Mouse (Mus musculus): ENCODE measurements around the gene Krtap27-1. TPM values are rescaled to one million over a fixed set of nuclear protein-coding genes. Genes with fewer than 3 reads are reported as not detected.

Gene Krtap27-1
- not detected in 2 replicates for polyA plus RNA-seq (2012; rRNA removed; ENCODE audit: low replicate concordance)

GRCm38 (mm10) chr16:88671571-88671970, at the start of gene Krtap27-1:
Gene Krtap27-1, minus strand, starts transcription at chr16:88671671.

GRCm38 (mm10) chr16:88707496-88708012, 36.1 kb upstream of the Krtap27-1 start, which contains the start of gene 2310061N02Rik:
Gene 2310061N02Rik, minus strand, starts transcription at chr16:88707962.

GRCm38 (mm10) chr16:88647358-88647846, 24.1 kb downstream of the Krtap27-1 start, which contains the start of gene Krtap26-1:
Gene Krtap26-1, minus strand, starts transcription at chr16:88647796.

DNA sequence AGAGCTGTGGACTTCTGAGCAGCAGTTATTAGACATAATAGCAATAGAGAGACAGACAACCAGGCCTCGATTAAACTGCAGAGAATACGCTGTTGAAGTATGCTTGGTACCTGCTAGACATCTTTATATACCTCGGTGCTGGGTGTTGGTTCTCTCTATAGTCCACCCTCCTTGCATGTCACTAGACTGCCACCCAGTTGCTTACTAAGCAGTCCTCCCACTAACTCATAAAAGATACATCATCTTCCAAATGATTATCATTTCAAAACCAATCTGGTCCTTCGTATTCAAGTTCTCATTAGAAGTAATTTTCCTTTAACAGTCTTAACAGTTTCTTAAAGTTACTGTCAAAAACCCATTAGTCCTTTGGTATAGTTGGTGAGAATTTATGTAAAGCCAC, 43.9 kb downstream of the Krtap27-1 start, which contains the start of gene 2310079G19Rik:
Gene 2310079G19Rik (minus strand): TSS at position 101 of the 400 bp plus-strand sequence.

Other genes with a start within 250 kb of the Krtap27-1 start
- not detected in 2 replicates for gene Cldn17, start 164.7 kb downstream of the Krtap27-1 start, polyA plus RNA-seq (2012; rRNA removed; ENCODE audit: low replicate concordance)
- gene Cldn8, start 108.5 kb downstream of the Krtap27-1 start, polyA plus RNA-seq (2012; rRNA removed; ENCODE audit: low replicate concordance) = 0.58 TPM in 1 of 2 replicates, not detected in the other
- not detected in 2 replicates for gene Krtap24-1, start 59.4 kb downstream of the Krtap27-1 start, polyA plus RNA-seq (2012; rRNA removed; ENCODE audit: low replicate concordance)
- not detected in 2 replicates for gene 2310079G19Rik, start 44.0 kb downstream of the Krtap27-1 start, polyA plus RNA-seq (2012; rRNA removed; ENCODE audit: low replicate concordance)
- not detected in 2 replicates for gene Krtap26-1, start 23.9 kb downstream of the Krtap27-1 start, polyA plus RNA-seq (2012; rRNA removed; ENCODE audit: low replicate concordance)
- not detected in 2 replicates for gene 2310061N02Rik, start 36.3 kb upstream of the Krtap27-1 start, polyA plus RNA-seq (2012; rRNA removed; ENCODE audit: low replicate concordance)
- gene Krtap13-1, start 57.2 kb upstream of the Krtap27-1 start, polyA plus RNA-seq (2012; rRNA removed; ENCODE audit: low replicate concordance) = not detected in 2 replicates
- not detected in 2 replicates for gene Krtap13, start 80.0 kb upstream of the Krtap27-1 start, polyA plus RNA-seq (2012; rRNA removed; ENCODE audit: low replicate concordance)
- not detected in 2 replicates for gene 2310034C09Rik, start 87.2 kb upstream of the Krtap27-1 start, polyA plus RNA-seq (2012; rRNA removed; ENCODE audit: low replicate concordance)
- gene 2310057N15Rik, start 102.5 kb upstream of the Krtap27-1 start, polyA plus RNA-seq (2012; rRNA removed; ENCODE audit: low replicate concordance) = not detected in 2 replicates
- gene Gm5965, start 106.2 kb upstream of the Krtap27-1 start, polyA plus RNA-seq (2012; rRNA removed; ENCODE audit: low replicate concordance) = not detected in 2 replicates
- gene Gm20741, start 140.5 kb upstream of the Krtap27-1 start, polyA plus RNA-seq (2012; rRNA removed; ENCODE audit: low replicate concordance) = not detected in 2 replicates
- not detected in 2 replicates for gene Krtap15, start 148.5 kb upstream of the Krtap27-1 start, polyA plus RNA-seq (2012; rRNA removed; ENCODE audit: low replicate concordance)
- gene Krtap14, start 154.5 kb upstream of the Krtap27-1 start, polyA plus RNA-seq (2012; rRNA removed; ENCODE audit: low replicate concordance) = not detected in 2 replicates
- gene Krtap19-1, start 197.7 kb upstream of the Krtap27-1 start, polyA plus RNA-seq (2012; rRNA removed; ENCODE audit: low replicate concordance) = not detected in 2 replicates
- gene Krtap19-2, start 202.6 kb upstream of the Krtap27-1 start, polyA plus RNA-seq (2012; rRNA removed; ENCODE audit: low replicate concordance) = not detected in 2 replicates
- not detected in 2 replicates for gene Krtap19-3, start 206.4 kb upstream of the Krtap27-1 start, polyA plus RNA-seq (2012; rRNA removed; ENCODE audit: low replicate concordance)
- not detected in 2 replicates for gene Krtap19-4, start 213.4 kb upstream of the Krtap27-1 start, polyA plus RNA-seq (2012; rRNA removed; ENCODE audit: low replicate concordance)
- not detected in 2 replicates for gene Krtap19-5, start 224.8 kb upstream of the Krtap27-1 start, polyA plus RNA-seq (2012; rRNA removed; ENCODE audit: low replicate concordance)

Measured in duodenum, adult 2 months (tissue).